Mouse (Mus musculus): ENCODE data around the gene Hmcn1. TPM values are rescaled to one million over a fixed set of nuclear protein-coding genes. Genes with fewer than 3 reads are reported as not detected.

The Hmcn1 gene
- polyA plus RNA-seq, 1 experiment from 2014 or later = 0.28 TPM

DNA sequence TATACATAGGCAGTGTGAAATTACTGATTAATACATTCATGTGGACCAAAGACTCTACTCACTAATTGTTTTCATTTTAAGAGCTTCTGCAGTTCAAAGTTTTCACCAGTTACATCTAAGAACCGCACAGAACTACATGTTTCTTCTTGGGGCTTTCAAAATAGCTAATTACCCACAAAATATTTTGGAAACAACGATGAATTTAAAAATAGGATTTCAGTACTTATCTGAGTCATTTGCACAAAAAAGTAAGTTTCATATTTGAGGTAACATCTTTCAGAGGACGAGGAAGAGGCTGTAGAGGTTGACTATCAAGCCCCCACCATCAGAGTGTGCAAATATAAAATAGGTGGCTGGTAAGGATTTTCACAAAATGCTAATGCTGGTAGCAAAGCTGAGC lies 295.5 kb downstream of the Hmcn1 start:
- in situ Hi-C loops (cut with MboI; ENCODE audit: low pct_unique_long_range_greater_than_20kb) = no loop called here
- CTCF ChIA-PET = no interaction called here

DNA sequence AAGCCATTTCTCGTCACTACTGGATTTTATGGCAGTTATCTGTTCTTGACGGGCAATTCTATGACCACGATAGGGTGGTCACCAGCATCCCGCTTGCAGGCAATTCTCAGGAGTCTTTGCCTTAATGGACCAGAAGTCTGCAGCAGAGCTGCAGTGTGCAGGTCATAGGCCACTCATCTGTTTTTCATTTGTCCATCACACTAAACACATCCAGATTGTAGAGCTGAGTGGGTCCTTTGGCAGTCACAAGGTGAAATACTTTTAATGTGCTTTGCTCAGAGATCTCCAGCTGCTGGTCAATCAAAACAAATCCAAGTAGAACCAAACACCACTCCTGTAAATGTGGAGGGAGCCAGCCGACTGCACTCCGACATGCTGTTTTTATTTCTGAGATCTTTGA lies 311.2 kb downstream of the Hmcn1 start:
- in situ Hi-C loops (cut with MboI; ENCODE audit: low pct_unique_long_range_greater_than_20kb) = no loop called here
- CTCF ChIA-PET = no interaction called here
- DNase-seq (ENCODE audit: low read depth, low spot score) (no peak), ATAC-seq (no peak)
- POLR2A ChIA-PET = interaction anchor here (0.5 kb wide), 1 partner anchor 47 kb away, joined by 3 read pairs; no protein-coding TSS in a partner anchor
- no peaks in the 10 kb centered on the region for H3K27me3 ChIP-seq
- no peak for TF ChIP-seq CTCF (IDR thresholded peaks at IDR 0.05)

More for the DNA sequence above, 295.5 kb downstream of the Hmcn1 start:
- POLR2A ChIA-PET = no interaction called here
- TF ChIP-seq CTCF (IDR thresholded peaks at IDR 0.05) = no peak
- ATAC-seq = no peak
- no peaks in the 10 kb centered on the region for H3K27me3 ChIP-seq
- DNase-seq (ENCODE audit: low read depth, low spot score) = no peak

DNA sequence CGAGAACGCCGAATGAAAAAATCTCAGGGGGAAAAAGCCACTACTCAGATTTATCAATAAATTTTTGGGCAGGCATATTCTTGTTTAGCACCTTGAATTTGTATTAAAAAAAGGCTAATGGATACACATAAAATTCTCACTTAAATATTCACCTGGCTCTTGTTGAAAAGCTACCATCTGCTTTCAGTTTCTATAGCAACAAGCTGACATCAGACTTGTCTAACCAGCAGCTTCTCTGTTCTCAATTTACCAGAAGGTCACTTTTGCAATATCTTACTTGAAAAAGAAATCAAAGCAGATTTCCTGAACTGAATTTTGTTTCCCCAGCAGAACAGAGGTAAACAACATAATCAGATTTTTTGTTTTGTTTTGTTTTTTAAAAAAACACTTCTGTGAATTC lies 311.8 kb downstream of the Hmcn1 start:
- no peak for TF ChIP-seq CTCF (IDR thresholded peaks at IDR 0.05)
- ATAC-seq (no peak), DNase-seq (ENCODE audit: low read depth, low spot score) (no peak)
- no peaks in the 10 kb centered on the region for H3K27me3 ChIP-seq
- ChIA-PET POLR2A (no interaction called here), CTCF (no interaction called here)
- in situ Hi-C loops (cut with MboI; ENCODE audit: low pct_unique_long_range_greater_than_20kb) = no loop called here

DNA sequence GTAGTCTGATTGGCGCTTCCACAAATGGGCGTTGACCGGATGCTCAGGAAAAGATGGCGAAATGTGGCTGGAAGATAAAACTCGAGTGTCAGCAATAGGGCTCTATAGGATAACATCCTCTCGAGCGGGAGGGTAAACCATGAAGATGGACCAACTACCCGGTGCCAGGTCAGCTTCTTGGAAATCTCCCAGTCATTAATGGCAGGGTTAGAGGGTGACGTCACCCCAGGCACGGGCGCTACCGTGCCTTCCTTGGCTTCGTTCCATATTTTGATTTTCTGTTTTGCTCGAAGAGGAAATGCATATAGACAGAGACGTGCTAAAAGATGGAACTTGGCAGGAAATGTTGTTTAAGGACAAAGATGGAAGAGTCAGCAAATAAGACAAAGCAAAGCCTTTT lies 312.2 kb downstream of the Hmcn1 start:
- POLR2A ChIA-PET = no interaction called here
- DNase-seq (ENCODE audit: low read depth, low spot score) (no peak), ATAC-seq (no peak)
- CTCF ChIA-PET = no interaction called here
- in situ Hi-C loops (cut with MboI; ENCODE audit: low pct_unique_long_range_greater_than_20kb) = no loop called here
- no peaks in the 10 kb centered on the region for H3K27me3 ChIP-seq
- TF ChIP-seq CTCF (IDR thresholded peaks at IDR 0.05) = no peak

DNA sequence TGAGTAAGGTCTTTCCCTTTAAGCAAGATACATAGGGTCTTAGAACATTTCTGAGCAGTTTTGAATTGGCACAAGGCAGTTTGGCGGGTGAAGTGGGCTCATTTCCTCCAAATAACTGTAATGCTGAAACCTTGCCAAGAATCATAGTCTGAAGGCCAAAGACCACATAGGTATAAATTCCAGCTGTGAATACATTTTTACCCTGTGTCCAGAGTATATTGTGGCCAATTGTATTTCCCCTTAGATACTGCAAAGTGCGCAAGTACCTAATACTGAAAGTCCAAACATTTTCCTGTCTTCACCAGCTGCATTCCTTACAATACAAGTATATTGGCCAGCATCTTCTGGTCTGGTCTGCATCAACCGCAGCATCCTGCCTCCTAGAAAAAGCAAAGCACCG lies 312.9 kb downstream of the Hmcn1 start:
- TF ChIP-seq CTCF (IDR thresholded peaks at IDR 0.05) = no peak
- no peaks in the 10 kb centered on the region for H3K27me3 ChIP-seq
- DNase-seq (ENCODE audit: low read depth, low spot score) (no peak), ATAC-seq (no peak)
- ChIA-PET POLR2A (no interaction called here), CTCF (no interaction called here)
- in situ Hi-C loops (cut with MboI; ENCODE audit: low pct_unique_long_range_greater_than_20kb) = no loop called here

DNA sequence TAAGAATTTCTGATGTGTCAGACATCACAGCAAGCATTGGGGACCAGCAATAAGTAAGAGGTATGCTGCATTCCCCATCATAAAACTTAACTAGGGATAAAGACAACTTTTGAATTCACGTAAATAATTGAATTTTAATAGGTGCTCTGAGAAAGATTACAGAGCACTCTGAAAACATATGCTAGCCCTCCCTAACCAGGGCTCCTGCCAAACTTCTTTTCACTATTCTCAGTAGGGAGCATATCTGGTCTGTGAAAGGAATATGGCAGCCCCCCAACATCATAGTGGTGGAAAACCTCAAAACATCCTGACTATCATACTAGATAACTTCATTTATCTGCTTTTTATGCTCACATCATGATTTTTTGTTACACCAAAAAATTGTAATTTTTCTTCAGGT lies 347.9 kb downstream of the Hmcn1 start:
- no peak for ATAC-seq
- in situ Hi-C loops (cut with MboI; ENCODE audit: low pct_unique_long_range_greater_than_20kb) = no loop called here
- ChIA-PET POLR2A (no interaction called here), CTCF (no interaction called here)
- DNase-seq (ENCODE audit: low read depth, low spot score) = no peak
- H3K27me3 ChIP-seq = no peaks in the 10 kb centered on the region
- TF ChIP-seq CTCF (IDR thresholded peaks at IDR 0.05) = no peak

DNA sequence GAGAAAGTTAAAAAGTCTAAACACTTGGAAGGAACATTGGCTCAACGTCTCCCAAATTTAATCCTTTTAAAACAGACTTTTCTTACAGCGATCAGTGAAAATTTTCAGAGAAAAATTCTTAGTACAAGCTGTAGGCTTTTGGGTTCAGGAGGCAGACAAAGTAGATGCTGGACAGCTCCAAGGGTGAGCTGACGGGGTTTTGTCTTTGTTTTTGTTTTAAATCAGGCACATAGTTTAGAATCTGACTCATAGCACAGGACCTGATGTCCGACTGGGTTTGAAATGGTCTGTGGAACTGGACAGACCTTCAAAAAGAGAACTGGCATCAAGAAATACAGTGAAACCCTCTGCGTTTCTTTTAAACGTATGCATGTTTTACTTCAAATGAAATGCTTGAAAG lies 353.7 kb downstream of the Hmcn1 start:
- TF ChIP-seq CTCF (IDR thresholded peaks at IDR 0.05) = no peak
- DNase-seq (ENCODE audit: low read depth, low spot score) (peak; percentile 17), ATAC-seq (peak; percentile 82)
- POLR2A ChIA-PET = no interaction called here
- H3K27me3 ChIP-seq = no peaks in the 10 kb centered on the region
- CTCF ChIA-PET = interaction anchor here (1.3 kb wide), 1 partner anchor 8 kb away, joined by 3 read pairs; no protein-coding TSS in a partner anchor
- in situ Hi-C loops (cut with MboI; ENCODE audit: low pct_unique_long_range_greater_than_20kb) = no loop called here

DNA sequence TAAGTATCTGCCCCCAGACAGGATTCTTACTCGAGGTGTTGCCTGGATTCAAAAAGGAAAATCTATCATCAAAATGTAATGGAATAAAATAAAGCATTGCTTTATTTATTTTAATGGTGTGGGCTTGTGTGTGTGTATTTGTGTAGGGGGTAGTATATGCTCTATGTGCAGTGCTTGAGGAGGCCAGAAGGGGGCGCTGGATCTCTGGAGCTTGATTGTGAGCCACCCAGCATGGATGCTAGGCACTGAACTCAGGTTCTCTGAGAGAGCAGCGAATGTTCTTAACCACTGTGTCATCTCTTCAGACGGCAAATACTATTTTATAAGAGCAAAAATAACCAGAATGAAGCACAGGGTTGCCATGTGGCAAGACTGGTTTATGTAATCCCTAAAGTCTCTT lies 360.7 kb downstream of the Hmcn1 start:
- no peak for ATAC-seq
- in situ Hi-C loops (cut with MboI; ENCODE audit: low pct_unique_long_range_greater_than_20kb) = no loop called here

DNA sequence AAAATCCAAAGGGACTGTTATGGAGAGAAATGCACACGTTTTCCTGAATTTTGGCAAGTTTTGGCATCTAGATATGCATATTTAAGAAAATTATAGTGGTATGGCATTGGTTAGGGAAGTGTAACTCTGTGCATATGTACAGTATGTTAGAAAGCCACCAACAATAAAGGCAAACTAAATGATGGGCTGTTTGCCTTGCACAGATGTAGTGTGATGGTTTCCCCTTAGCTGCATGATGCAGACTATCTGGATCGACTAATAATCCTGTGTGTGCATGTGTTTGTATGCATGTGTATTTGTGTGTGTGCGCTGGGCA lies 361.4 kb downstream of the Hmcn1 start:
- no peak for TF ChIP-seq CTCF (IDR thresholded peaks at IDR 0.05)
- CTCF ChIA-PET = no interaction called here
- in situ Hi-C loops (cut with MboI; ENCODE audit: low pct_unique_long_range_greater_than_20kb) = no loop called here
- DNase-seq (ENCODE audit: low read depth, low spot score) (no peak), ATAC-seq (no peak)
- H3K27me3 ChIP-seq = no peaks in the 10 kb centered on the region
- POLR2A ChIA-PET = no interaction called here

More for the DNA sequence above, 360.7 kb downstream of the Hmcn1 start:
- ChIA-PET POLR2A (no interaction called here), CTCF (interaction anchor here (0.9 kb wide), 1 partner anchor 92 kb away, joined by 3 read pairs; no protein-coding TSS in a partner anchor)
- no peak for DNase-seq (ENCODE audit: low read depth, low spot score)
- no peaks in the 10 kb centered on the region for H3K27me3 ChIP-seq
- no peak for TF ChIP-seq CTCF (IDR thresholded peaks at IDR 0.05)

DNA sequence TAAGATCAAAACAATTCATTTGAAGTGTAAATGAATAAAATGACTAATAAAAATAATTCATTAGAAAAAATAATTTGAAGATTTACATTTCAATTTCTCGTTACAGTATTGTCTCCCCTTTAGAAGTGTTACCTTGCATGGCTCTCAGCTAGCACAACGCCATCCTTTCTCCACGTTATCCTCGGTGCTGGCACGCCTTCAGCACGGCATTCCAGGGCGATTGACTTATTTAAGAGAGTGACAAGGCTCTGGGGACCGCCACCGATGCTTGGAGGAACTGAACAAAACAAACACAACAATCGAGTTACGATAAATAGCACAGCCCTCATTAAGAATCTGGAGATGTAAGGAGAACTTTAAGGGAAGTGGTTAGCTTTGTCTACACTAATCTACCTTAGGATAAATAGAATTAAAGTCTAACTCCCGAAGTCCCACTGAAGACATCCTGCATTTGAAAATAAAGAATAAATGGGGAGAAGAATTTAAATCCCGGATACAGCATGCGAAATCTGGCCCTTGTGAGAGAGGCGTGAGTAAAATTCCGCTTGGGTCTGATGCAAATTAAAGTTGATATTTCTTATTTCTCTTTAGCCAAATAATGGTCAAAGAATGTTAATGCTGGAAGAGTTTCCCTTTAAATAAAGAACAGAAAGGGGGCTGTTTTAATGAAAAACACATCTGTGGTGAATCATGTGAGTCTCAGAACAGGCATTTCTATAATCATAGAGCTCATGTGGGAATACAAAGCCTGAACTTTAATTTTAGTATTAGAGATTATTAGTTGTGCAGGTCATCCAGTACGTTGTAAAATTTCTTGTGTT lies 362.0 kb downstream of the Hmcn1 start:
- DNase-seq (ENCODE audit: low read depth, low spot score) (no peak), ATAC-seq (no peak)
- ChIA-PET CTCF (no interaction called here), POLR2A (no interaction called here)
- TF ChIP-seq CTCF (IDR thresholded peaks at IDR 0.05) = no peak
- in situ Hi-C loops (cut with MboI; ENCODE audit: low pct_unique_long_range_greater_than_20kb) = no loop called here
- H3K27me3 ChIP-seq = no peaks in the 10 kb centered on the region

DNA sequence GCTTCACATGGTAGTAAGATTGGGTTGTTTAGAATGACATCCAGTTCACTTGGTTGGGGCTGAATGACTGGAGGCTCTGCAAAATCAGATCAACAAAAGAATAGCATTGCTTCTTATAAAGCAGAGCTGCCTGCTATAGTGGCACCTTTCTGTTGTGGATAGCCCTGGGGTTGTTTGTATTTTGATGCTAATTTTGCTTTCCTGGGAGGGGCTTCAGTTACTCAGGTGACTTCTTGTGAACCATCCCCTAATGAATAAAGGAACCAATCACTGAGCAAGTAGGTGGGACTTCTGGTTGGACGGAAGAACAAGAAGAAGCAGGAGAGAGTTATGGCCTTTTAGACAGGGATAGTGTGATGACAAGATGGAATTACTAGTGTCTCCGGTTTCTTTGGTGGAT lies 370.0 kb downstream of the Hmcn1 start:
- POLR2A ChIA-PET = no interaction called here
- H3K27me3 ChIP-seq = no peaks in the 10 kb centered on the region
- ATAC-seq (no peak), DNase-seq (ENCODE audit: low read depth, low spot score) (no peak)
- CTCF ChIA-PET = interaction anchor here (1.1 kb wide), 1 partner anchor 31 kb away, joined by 3 read pairs; no protein-coding TSS in a partner anchor
- no peak for TF ChIP-seq CTCF (IDR thresholded peaks at IDR 0.05)
- in situ Hi-C loops (cut with MboI; ENCODE audit: low pct_unique_long_range_greater_than_20kb) = no loop called here

DNA sequence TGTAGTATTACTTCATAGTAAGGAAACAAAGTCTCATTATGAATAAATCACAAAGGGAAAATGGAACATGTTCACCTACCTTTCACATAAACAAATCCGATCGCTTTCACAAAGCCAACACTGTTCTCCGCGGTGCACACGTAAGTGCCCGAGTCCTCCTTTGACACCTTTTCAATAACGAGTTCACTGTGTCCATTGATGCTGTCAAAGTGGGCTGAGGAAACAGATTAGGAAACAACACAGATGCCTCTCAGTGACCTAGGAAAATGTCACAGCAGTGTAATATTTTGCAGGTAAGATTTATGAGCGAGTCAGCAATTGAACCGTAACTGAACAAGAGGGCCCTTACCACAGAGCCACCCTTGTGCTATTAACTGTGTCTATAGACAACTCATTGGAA lies 382.7 kb downstream of the Hmcn1 start:
- ChIA-PET CTCF (no interaction called here), POLR2A (no interaction called here)
- no peaks in the 10 kb centered on the region for H3K27me3 ChIP-seq
- no peak for ATAC-seq
- in situ Hi-C loops (cut with MboI; ENCODE audit: low pct_unique_long_range_greater_than_20kb) = no loop called here
- TF ChIP-seq CTCF (IDR thresholded peaks at IDR 0.05) = no peak
- no peak for DNase-seq (ENCODE audit: low read depth, low spot score)

Data from Patski (cell line).